Mouse (Mus musculus) midbrain, embryonic 16.5 days (tissue): ENCODE results near the gene Hsd11b1. TPM values are rescaled to one million over a fixed set of nuclear protein-coding genes. Genes with fewer than 3 reads are reported as not detected.

Source experiments
- ATAC-seq: fragments of 200-750 bp; cut with Nextera tagmentation; 2 replicates; pipeline ENCODE4 v1.8.0; 2017; ENCODE audit warnings: moderate TSS enrichment
- H3K27ac ChIP-seq: fragments of 300-500 bp; sonication (generic); 2 replicates; pipeline ENCODE4 v1.5.1; 2014; ENCODE audit warnings: mild to moderate bottlenecking, low read length, mixed read lengths
- H3K27me3 ChIP-seq: fragments of 300-500 bp; sonication (generic); 2 replicates; pipeline ENCODE4 v1.6.1; 2014; ENCODE audit warnings: low read depth, low read length, mixed read lengths; ENCODE audit not compliant: control insufficient read depth, insufficient read depth
- H3K36me3 ChIP-seq: fragments of 300-500 bp; sonication (generic); 2 replicates; pipeline ENCODE4 v1.6.1; 2014; ENCODE audit warnings: mild to moderate bottlenecking, low read length, moderate library complexity, mixed read lengths; ENCODE audit not compliant: control insufficient read depth, insufficient read depth
- H3K4me1 ChIP-seq: fragments of 300-500 bp; sonication (generic); 2 replicates; pipeline ENCODE4 v1.6.1; 2014; ENCODE audit warnings: mild to moderate bottlenecking, low read length, mixed read lengths; ENCODE audit not compliant: control insufficient read depth, insufficient read depth
- H3K4me2 ChIP-seq: fragments of 300-500 bp; sonication (generic); 2 replicates; pipeline ENCODE4 v1.6.1; 2014; ENCODE audit warnings: mild to moderate bottlenecking, low read length, mixed read lengths
- H3K4me3 ChIP-seq: fragments of 300-500 bp; sonication (generic); 2 replicates; pipeline ENCODE4 v1.5.1; 2014; ENCODE audit warnings: low read depth, mild to moderate bottlenecking, low read length, moderate library complexity, mixed read lengths
- H3K9ac ChIP-seq: fragments of 300-500 bp; sonication (generic); 2 replicates; pipeline ENCODE4 v1.6.1; 2014; ENCODE audit warnings: low read depth, low read length, mixed read lengths
- H3K9me3 ChIP-seq: fragments of 300-500 bp; sonication (generic); replicated peaks from 2 replicates; pipeline ENCODE4 v1.6.1; 2014; ENCODE audit warnings: mild to moderate bottlenecking, low read length, mixed read lengths; ENCODE audit not compliant: control insufficient read depth, poor library complexity, severe bottlenecking
- WGBS: fragments of 180-500 bp; shearing (Covaris S2); extraction: QIAGEN DNeasy Blood & Tissue Kit; methylation state at CpG from one replicate; pipeline ENCODE4 v1.1.7; 2014; 5-methylcytosine and 5-hydroxymethylcytosine counted together
- polyA plus RNA-seq: library from polyadenylated mRNA; unstranded; fragments of >200 nt; fragmentation: Nextera tagmentation; extraction: Ambion mirVana; gene quantifications from 2 replicates; pipeline ENCODE4 v1.2.1, GENCODE M21; 2015

The Hsd11b1 gene
- 0.39 and 0.55 TPM in 2 replicates for polyA plus RNA-seq

DNA sequence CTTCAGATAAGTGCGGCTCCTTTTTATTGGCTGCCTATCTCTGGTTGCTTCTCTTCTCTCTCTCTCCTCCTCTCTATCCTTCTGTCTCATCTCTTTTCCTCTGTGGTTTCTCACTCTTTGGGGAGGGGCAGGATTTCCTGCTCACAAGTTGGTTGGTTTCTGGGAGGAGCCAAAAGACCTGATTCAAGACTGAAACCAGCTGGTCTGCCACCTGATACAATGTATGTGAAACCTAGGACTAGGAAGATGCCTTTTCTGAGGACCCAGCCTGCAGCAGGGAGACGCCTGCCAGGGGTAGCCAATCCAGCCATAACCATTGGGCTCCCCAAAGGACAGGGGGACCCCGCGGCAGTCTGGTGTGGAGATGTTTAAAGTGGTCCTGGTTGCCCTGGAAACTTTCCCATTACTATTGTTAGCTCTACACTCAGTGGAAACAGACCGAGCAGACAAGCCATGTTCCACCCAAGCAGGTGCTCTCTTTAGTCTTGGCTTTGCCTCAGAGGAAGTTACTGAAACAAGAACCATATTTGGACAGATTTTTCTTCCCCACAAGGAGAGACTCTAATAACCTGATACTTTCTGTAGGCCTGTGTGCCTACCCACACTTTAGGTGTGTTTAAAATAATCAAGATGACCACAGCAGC is at the start of gene Hsd11b1:
Hsd11b1 (minus strand) TSS at position 121 of the 644 bp plus-strand sequence.
- H3K27ac ChIP-seq: no peak within 1 kb of the TSS
- no peaks in the 10 kb centered on the region for H3K4me1 ChIP-seq
- H3K4me3 ChIP-seq: no peak within 1 kb of the TSS
- WGBS: 64% methylated on average over 5 of the region's 5 CpGs
- H3K9ac ChIP-seq: no peak within 1 kb of the TSS
- no peaks in the 10 kb centered on the region for H3K36me3 ChIP-seq
- H3K27me3 ChIP-seq: no peaks in the 10 kb centered on the region
- H3K4me2 ChIP-seq: no peak within 1 kb of the TSS
- no peak for ATAC-seq
- H3K9me3 ChIP-seq: no peaks in the 10 kb centered on the region

DNA sequence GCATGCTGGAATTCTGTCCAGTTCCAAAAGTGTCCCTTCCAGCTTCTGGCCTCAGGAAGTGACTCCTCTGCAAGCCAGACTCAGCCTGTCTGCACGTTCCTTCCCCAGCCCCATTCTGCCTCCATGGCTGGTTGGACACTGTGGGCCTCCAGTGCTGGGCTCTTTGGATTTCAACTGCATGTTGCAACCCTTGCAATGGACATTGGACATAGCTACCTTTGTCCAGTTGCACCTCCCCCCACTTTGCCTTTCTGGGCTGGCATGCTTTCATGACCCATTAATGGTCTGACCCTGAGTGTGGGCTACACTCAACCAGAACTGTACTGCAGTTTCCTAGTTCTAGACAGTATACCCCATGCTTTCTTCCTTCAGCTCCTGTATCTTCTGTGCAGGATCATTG is 47.7 kb upstream of the Hsd11b1 start:
- Histone ChIP-seq H3K27ac (no peak overlapping the region), H3K9ac (no peak overlapping the region), H3K36me3 (no peaks in the 10 kb centered on the region), H3K27me3 (no peaks in the 10 kb centered on the region), H3K4me3 (no peak overlapping the region), H3K4me1 (no peaks in the 10 kb centered on the region), H3K9me3 (no peaks in the 10 kb centered on the region), H3K4me2 (no peak overlapping the region)
- ATAC-seq: no peak
- WGBS: 61% methylated on average over 1 of the region's 1 CpGs

DNA sequence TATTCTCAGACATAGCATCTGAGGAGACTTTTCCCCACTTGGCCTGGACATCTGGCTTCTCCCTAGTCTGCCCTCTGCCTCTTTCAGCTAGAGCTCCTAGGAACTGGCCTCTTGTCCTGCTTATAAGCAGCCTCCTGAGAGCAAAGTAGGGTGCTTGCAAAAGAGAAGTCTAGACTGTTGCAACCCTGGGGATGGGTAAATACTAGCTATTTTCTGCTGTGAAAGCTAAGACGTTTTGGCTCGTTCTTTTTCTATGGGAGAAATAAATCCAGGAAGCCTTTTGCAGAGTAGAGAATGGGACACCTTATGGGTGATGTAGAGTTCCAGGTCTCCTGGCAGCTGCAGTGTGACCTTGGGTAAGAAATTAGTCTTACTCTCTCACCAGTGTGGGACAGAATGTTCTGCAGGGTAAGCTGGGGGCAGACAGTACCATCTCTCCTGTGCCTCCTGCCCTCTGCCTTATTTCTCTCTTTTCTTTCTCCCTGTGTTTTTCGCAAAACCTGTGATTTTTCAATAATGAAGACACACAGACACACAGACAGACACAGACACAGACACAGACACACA is 46.7 kb upstream of the Hsd11b1 start:
- Histone ChIP-seq H3K4me2 (no peak overlapping the region), H3K4me3 (no peak overlapping the region), H3K27ac (no peak overlapping the region), H3K9ac (no peak overlapping the region), H3K4me1 (0 out of 2 replicates have a peak, but pooled peaks cover under 1% of the 10 kb centered on the region), H3K9me3 (no peaks in the 10 kb centered on the region), H3K27me3 (no peaks in the 10 kb centered on the region), H3K36me3 (no peaks in the 10 kb centered on the region)
- ATAC-seq: no peak
- WGBS: 88% methylated on average over 3 of the region's 3 CpGs

- Histone ChIP-seq H3K36me3 (no peaks in the 10 kb centered on the region), H3K4me2 (no peak overlapping the region), H3K9ac (no peak overlapping the region), H3K27me3 (no peaks in the 10 kb centered on the region), H3K4me3 (no peak overlapping the region), H3K27ac (no peak overlapping the region), H3K9me3 (no peaks in the 10 kb centered on the region), H3K4me1 (0 out of 2 replicates have a peak, but pooled peaks cover 3% of the 10 kb centered on the region)
- 81% methylated on average over 1 of the region's 1 CpGs for WGBS
- no peak for ATAC-seq
These were observed 46.1 kb upstream of the Hsd11b1 start for GRCm38 (mm10) chr1:193309785-193310518.

- H3K4me3 ChIP-seq: no peak overlapping the region
- H3K9me3 ChIP-seq: no peaks in the 10 kb centered on the region
- H3K27me3 ChIP-seq: no peaks in the 10 kb centered on the region
- 96% methylated on average over 2 of the region's 2 CpGs for WGBS
- 0 out of 2 replicates have a peak, but pooled peaks cover 3% of the 10 kb centered on the region for H3K4me1 ChIP-seq
- no peak overlapping the region for H3K4me2 ChIP-seq
- no peak for ATAC-seq
- no peaks in the 10 kb centered on the region for H3K36me3 ChIP-seq
- H3K27ac ChIP-seq: no peak overlapping the region
- no peak overlapping the region for H3K9ac ChIP-seq
These were observed 43.0 kb upstream of the Hsd11b1 start for GRCm38 (mm10) chr1:193306832-193307231.

DNA sequence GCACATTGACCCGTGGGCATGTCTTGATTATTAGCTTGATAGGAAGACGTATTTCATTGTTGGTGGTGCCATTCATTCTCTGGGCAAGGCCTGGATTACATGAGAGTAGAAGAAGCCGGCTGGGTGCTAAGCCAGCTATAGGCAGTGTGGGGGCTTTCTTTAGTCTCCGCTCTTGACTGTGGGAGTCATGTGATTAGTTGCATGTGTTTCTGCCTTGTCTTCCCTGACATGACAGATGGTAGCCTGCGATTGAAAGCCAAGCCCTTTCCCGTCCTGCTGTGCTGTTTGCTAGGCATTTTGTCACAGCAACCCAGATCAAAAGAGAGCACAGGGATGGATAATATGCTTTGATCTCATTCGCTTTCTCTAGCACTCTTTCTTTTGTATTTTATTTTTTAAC is 41.5 kb upstream of the Hsd11b1 start:
- H3K27me3 ChIP-seq: no peaks in the 10 kb centered on the region
- no peak overlapping the region for H3K4me2 ChIP-seq
- WGBS: 17% methylated on average over 7 of the region's 7 CpGs
- H3K27ac ChIP-seq: no peak overlapping the region
- ATAC-seq: peak; percentile 68
- H3K36me3 ChIP-seq: no peaks in the 10 kb centered on the region
- H3K4me1 ChIP-seq: 0 out of 2 replicates have a peak, but pooled peaks cover 3% of the 10 kb centered on the region
- no peak overlapping the region for H3K4me3 ChIP-seq
- no peak overlapping the region for H3K9ac ChIP-seq
- no peaks in the 10 kb centered on the region for H3K9me3 ChIP-seq

- H3K9ac ChIP-seq: no peak overlapping the region
- 0 out of 2 replicates have a peak, but pooled peaks cover 3% of the 10 kb centered on the region for H3K4me1 ChIP-seq
- WGBS: 83% methylated on average over 2 of the region's 2 CpGs
- no peak overlapping the region for H3K4me2 ChIP-seq
- no peaks in the 10 kb centered on the region for H3K9me3 ChIP-seq
- no peak for ATAC-seq
- no peak overlapping the region for H3K4me3 ChIP-seq
- no peaks in the 10 kb centered on the region for H3K27me3 ChIP-seq
- H3K36me3 ChIP-seq: no peaks in the 10 kb centered on the region
- H3K27ac ChIP-seq: no peak overlapping the region
These were observed 39.2 kb upstream of the Hsd11b1 start for GRCm38 (mm10) chr1:193303096-193303495.

DNA sequence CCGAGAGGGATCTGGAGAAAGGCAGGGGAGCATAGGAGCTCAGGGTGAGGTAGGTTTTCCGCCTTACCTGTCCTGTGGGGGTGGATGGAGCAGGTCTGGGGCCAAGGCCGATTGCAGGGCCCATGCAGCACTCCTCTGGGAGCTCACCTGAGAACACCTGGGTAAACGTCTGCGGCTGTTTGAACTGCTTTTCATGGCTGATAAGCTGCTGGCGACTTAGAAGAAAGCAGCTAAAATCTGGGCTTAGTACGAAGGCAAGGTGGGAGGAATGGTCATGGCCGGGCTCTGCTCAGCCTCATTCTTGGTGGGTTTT is 38.2 kb upstream of the Hsd11b1 start:
- 75% methylated on average over 8 of the region's 8 CpGs for WGBS
- no peaks in the 10 kb centered on the region for H3K27me3 ChIP-seq
- no peak overlapping the region for H3K27ac ChIP-seq
- H3K4me1 ChIP-seq: 0 out of 2 replicates have a peak, but pooled peaks cover 3% of the 10 kb centered on the region
- no peak for ATAC-seq
- no peaks in the 10 kb centered on the region for H3K36me3 ChIP-seq
- no peak overlapping the region for H3K4me2 ChIP-seq
- no peak overlapping the region for H3K9ac ChIP-seq
- H3K9me3 ChIP-seq: no peaks in the 10 kb centered on the region
- H3K4me3 ChIP-seq: no peak overlapping the region
